Mouse (Mus musculus) stomach, postnatal 0 days (tissue): ENCODE data around the gene Ppl. TPM values are rescaled to one million over a fixed set of nuclear protein-coding genes. Genes with fewer than 3 reads are reported as not detected.
A peak's percentile ranks its signal among the peaks of the same experiment; 100 is the strongest.

Source experiments
- ATAC-seq: fragments of 200-750 bp; cut with Nextera tagmentation; 2 replicates; pipeline ENCODE4 v1.8.0; 2017; ENCODE audit not compliant: low FRiP score, low TSS enrichment
- DNase-seq: peaks from one replicate; pipeline ENCODE4 v3.0.0-alpha.2; 2016; ENCODE audit warnings: low spot score
- H3K27ac ChIP-seq: fragments of 300-500 bp; sonication (generic); replicated peaks from 2 replicates; pipeline ENCODE4 v1.5.1; 2014; ENCODE audit warnings: mild to moderate bottlenecking, control low read depth
- H3K27me3 ChIP-seq: fragments of 300-500 bp; sonication (generic); 2 replicates; pipeline ENCODE4 v1.6.1; 2014; ENCODE audit warnings: low read length; ENCODE audit not compliant: control insufficient read depth, insufficient read depth
- H3K36me3 ChIP-seq: fragments of 300-500 bp; sonication (generic); 2 replicates; pipeline ENCODE4 v1.6.1; 2014; ENCODE audit warnings: low read length, mixed read lengths; ENCODE audit not compliant: control insufficient read depth, insufficient read depth
- H3K4me1 ChIP-seq: fragments of 300-500 bp; sonication (generic); replicated peaks from 2 replicates; pipeline ENCODE4 v1.6.1; 2014; ENCODE audit warnings: antibody characterized with exemption; ENCODE audit not compliant: control insufficient read depth, insufficient read depth
- H3K4me2 ChIP-seq: fragments of 300-500 bp; sonication (generic); replicated peaks from 2 replicates; pipeline ENCODE4 v1.6.1; 2014; ENCODE audit warnings: low read depth, mild to moderate bottlenecking, control low read depth, moderate library complexity
- H3K4me3 ChIP-seq: fragments of 300-500 bp; sonication (generic); 2 replicates; pipeline ENCODE4 v1.5.1; 2014; ENCODE audit warnings: low read depth, low read length, control low read depth
- H3K9ac ChIP-seq: fragments of 300-500 bp; sonication (generic); 2 replicates; pipeline ENCODE4 v1.6.1; 2014; ENCODE audit warnings: mild to moderate bottlenecking, low read length, control low read depth, mixed read lengths
- H3K9me3 ChIP-seq: fragments of 300-500 bp; sonication (generic); 2 replicates; pipeline ENCODE4 v1.6.1; 2016; ENCODE audit warnings: low read length; ENCODE audit not compliant: control insufficient read depth
- CTCF ChIP-seq: IDR thresholded peaks from 2 replicates; pipeline ENCODE4 v1.5.1; 2016; ENCODE audit warnings: antibody characterized with exemption, low read depth, mild to moderate bottlenecking, moderate library complexity
- EP300 ChIP-seq: optimal IDR thresholded peaks from 2 replicates; pipeline ENCODE3; 2016; ENCODE audit warnings: antibody characterized with exemption
- WGBS: fragments of 180-500 bp; shearing (Covaris S2); extraction: QIAGEN DNeasy Blood & Tissue Kit; methylation state at CpG from one replicate; pipeline ENCODE4 v1.1.7; 2014; 5-methylcytosine and 5-hydroxymethylcytosine counted together
- polyA plus RNA-seq: library from polyadenylated mRNA; unstranded; fragments of >200 nt; fragmentation: Nextera tagmentation; extraction: Ambion mirVana; gene quantifications from 2 replicates; pipeline ENCODE4 v1.2.1, GENCODE M21; 2015

Ppl gene
- polyA plus RNA-seq, 1 experiment from 2014 or later, result 61.5 TPM

DNA sequence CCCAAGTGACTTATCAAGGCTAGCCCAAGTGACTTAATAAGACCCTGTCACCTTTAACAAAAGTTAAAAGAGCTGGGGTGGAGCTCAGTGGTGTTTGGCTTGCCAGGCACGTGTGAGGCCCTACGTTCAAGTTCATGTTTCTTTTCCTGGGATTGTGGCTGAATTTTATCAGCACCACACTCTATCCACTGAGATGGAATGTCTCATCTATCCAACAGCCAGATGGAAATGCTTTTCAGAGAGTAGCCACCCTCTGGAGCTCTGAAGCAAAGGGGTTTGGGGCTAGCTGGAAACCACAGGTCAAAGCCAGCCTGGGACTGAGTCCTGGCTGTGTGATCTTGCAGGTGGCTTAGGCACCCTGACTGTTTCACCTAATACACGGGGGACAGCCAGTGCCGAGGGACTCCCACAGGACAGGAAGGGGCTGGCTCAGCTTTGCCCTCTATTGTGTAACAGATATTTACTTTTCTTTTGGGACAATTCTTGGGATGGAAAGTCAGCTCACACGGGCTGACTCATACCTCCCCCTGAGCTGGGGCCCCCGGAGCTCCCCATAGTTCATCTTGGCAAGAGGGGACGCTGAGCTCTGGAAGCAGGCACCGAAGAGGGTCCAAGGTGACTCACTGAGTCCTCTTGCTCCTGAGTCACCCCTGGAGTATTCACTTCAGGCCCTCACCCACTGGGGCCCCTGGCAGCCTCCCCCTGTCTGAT, 3.5 kb upstream of the Ppl start:
- DNase-seq, result peak; percentile 47

DNA sequence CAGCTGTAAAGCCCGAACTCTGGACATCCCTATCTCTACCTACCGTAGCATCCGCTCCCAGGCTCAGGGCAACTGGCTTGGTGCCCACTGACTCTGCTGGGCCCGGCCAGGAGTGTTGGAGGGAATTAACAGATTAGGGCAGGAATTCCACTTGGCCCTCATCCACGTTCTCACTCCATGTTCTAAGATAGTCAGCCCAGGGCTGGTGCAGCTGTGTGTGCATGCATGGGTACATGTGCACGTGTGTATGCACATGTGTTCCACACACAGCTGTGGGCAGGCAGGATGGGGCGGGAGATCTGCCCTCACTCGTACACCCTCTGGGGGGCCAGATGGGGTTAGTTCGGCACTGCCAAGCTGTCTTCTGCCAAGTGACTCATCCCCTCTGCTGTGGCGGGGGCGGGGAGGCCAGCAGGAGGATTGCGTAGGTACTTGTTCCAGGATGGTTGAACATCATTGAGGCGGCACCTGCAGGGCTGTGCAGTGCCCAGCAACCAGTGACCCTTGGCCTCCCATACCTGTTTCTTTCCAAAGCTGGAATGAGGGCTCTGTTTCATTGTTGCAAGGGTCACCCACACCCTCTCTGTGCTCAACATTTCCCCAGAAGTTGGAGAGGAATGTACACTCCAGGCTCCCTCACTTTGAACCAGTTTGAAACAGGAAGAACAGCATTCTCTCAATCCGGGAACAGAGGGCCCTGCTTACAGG, 2.6 kb upstream of the Ppl start:
- Histone ChIP-seq H3K27me3 (no peaks in the 10 kb centered on the region; the same call in 1 of the 2 replicates), H3K4me2 (no peak overlapping the region), H3K27ac (peak overlapping the region; percentile 97), H3K4me3 (no peak overlapping the region), H3K36me3 (no peaks in the 10 kb centered on the region), H3K9ac (no peak overlapping the region; the same call in 1 of the 2 replicates), H3K9me3 (no peaks in the 10 kb centered on the region), H3K4me1 (peaks cover 7% of the 10 kb centered on the region)
- peak; percentile 36 for ATAC-seq
- WGBS, result 32% methylated on average over 12 of the region's 14 CpGs
- TF ChIP-seq EP300 (peak; percentile 61), CTCF (peak; percentile 15; the same call in 1 of the 2 replicates)
- peak; percentile 73 for DNase-seq

More for the DNA sequence above, 3.5 kb upstream of the Ppl start:
- ATAC-seq, result no peak; the same call in 1 of the 2 replicates
- Histone ChIP-seq H3K4me2 (0 out of 2 replicates have a peak overlapping the region, but pooled peaks have one; percentile 8), H3K27ac (peak overlapping the region; percentile 97), H3K27me3 (no peaks in the 10 kb centered on the region; the same call in 1 of the 2 replicates), H3K9me3 (no peaks in the 10 kb centered on the region), H3K4me3 (no peak overlapping the region), H3K9ac (peak overlapping the region; percentile 31; the same call in 1 of the 2 replicates), H3K36me3 (no peaks in the 10 kb centered on the region), H3K4me1 (peaks cover 7% of the 10 kb centered on the region)
- TF ChIP-seq CTCF (no peak), EP300 (no peak)
- 23% methylated on average over 8 of the region's 8 CpGs for WGBS

DNA sequence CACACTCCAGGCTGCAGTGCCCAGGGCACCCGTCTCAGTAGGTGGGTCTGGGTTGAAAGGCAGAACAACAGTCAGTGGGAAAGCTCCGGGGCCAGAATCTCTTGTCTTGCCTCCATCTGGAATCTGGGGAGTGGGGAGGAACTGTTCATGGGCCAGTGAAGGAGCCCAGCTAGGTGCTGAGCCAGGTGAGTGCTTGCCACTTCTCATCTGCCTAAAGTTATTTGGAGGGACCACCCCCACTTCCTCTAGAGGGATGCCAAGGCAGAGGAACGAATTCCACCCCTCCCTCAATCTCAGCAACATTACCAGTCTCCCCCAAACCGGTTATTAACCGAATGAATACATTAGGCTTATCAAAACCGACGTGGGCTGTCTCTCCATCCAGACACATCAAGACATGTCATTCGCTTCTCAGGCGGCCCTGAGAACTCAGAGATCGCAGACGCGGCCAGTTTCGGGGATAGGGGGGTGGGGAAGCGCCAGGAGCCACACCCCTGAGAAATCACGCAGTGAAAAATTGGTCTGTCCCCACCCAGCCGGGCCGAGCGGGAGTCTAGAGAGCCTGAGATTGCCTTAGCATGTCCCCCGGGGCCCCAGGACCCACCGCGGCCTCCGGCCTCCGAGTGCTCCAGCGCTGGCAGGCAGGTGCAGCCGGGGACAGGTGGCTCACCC, 834 bp downstream of the Ppl start:
- Histone ChIP-seq H3K4me2 (peak overlapping the region; percentile 66), H3K9ac (peak overlapping the region; percentile 69), H3K4me1 (peaks cover 7% of the 10 kb centered on the region), H3K27me3 (no peaks in the 10 kb centered on the region; the same call in 1 of the 2 replicates), H3K36me3 (no peaks in the 10 kb centered on the region), H3K9me3 (no peaks in the 10 kb centered on the region), H3K27ac (peak overlapping the region; percentile 85), H3K4me3 (peak overlapping the region; percentile 53)
- no peak for ATAC-seq
- TF ChIP-seq EP300 (no peak), CTCF (no peak)
- 4% methylated on average over 24 of the region's 25 CpGs for WGBS
- DNase-seq, result peak; percentile 42

DNA sequence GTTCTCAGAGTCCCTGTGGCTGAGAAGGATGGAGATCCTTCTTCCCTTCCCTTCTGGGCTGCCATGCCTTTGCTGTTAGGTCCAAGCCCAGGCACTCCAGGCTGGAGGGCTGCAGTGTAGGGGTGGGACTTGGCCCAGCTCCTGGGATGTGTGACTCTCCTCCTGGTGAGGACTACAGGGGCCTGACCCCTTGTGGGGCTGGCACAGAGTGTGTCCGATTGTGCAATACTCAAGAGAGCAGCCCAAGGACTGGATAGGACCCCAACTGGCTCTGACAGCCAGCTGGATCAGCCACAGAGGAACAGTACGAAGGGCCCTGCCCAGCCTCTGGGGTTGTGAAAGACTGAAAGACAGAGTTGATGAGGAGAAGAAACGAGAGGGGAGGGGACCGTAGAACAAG, 1.5 kb downstream of the Ppl start:
- Histone ChIP-seq H3K27me3 (no peaks in the 10 kb centered on the region; the same call in 1 of the 2 replicates), H3K4me3 (peak overlapping the region; percentile 53), H3K9ac (peak overlapping the region; percentile 69), H3K27ac (peak overlapping the region; percentile 85), H3K4me2 (peak overlapping the region; percentile 66), H3K9me3 (no peaks in the 10 kb centered on the region), H3K4me1 (peaks cover 2% of the 10 kb centered on the region; the same call in 1 of the 2 replicates), H3K36me3 (no peaks in the 10 kb centered on the region)
- 11% methylated on average over 4 of the region's 4 CpGs for WGBS
- peak; percentile 51 for DNase-seq
- TF ChIP-seq EP300 (no peak), CTCF (no peak)
- ATAC-seq, result peak; percentile 37; the same call in 1 of the 2 replicates

DNA sequence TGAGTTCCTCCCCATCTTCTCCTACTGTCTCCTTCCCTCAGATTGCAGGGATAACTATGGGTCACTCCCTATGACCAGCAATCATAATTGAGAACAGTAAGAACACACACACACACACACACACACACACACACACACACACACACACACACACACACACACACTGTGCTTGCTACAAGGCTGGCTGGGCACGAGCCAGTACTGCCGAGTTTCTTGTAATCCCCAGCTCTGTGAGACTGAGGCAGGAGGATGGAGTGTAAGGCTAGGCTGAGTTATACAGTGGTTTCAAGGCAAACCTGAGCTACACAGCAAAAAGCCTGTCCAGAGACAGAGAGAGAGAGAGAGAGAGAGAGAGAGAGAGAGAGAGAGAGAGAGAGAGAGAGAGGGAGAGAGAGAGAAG, 2.0 kb downstream of the Ppl start:
- no peak overlapping the region for H3K27ac ChIP-seq
- ATAC-seq, result no peak
- no peak overlapping the region; the same call in 1 of the 2 replicates for H3K9ac ChIP-seq
- no peak for TF ChIP-seq CTCF
- no peak for TF ChIP-seq EP300
- WGBS, result 31% methylated on average over 2 of the region's 2 CpGs
- peak overlapping the region; percentile 53; the same call in 1 of the 2 replicates for H3K4me3 ChIP-seq
- DNase-seq, result no peak
- no peaks in the 10 kb centered on the region; the same call in 1 of the 2 replicates for H3K27me3 ChIP-seq
- H3K36me3 ChIP-seq, result no peaks in the 10 kb centered on the region
- 0 out of 2 replicates have a peak, but pooled peaks cover 2% of the 10 kb centered on the region for H3K4me1 ChIP-seq
- H3K4me2 ChIP-seq, result 0 out of 2 replicates have a peak overlapping the region, but pooled peaks have one; percentile 66
- H3K9me3 ChIP-seq, result no peaks in the 10 kb centered on the region
